Mouse (Mus musculus): Measurements from ENCODE around the gene Trip12.

Trip12 gene

GRCm38 (mm10) chr1:84840018-84840664 lies at the start of gene Trip12:
Gene Trip12, minus strand, starts transcription at chr1:84840516.
- DNase-seq (ENCODE audit: low spot score), result peak; percentile 58

- no peak for DNase-seq (ENCODE audit: low spot score)
Observed at GRCm38 (mm10) chr1:84890005-84890393, 49.7 kb upstream of the Trip12 start.

- no peak for DNase-seq (ENCODE audit: low spot score)
Observed at GRCm38 (mm10) chr1:84889330-84890004, 49.2 kb upstream of the Trip12 start.

- DNase-seq (ENCODE audit: low spot score), result no peak
Observed at GRCm38 (mm10) chr1:84885921-84886320, 45.6 kb upstream of the Trip12 start.

- no peak for DNase-seq (ENCODE audit: low spot score)
Observed at GRCm38 (mm10) chr1:84885174-84885573, 44.9 kb upstream of the Trip12 start.

GRCm38 (mm10) chr1:84883889-84884288 lies 43.6 kb upstream of the Trip12 start:
- no peak for DNase-seq (ENCODE audit: low spot score)

- DNase-seq (ENCODE audit: low spot score), result no peak
Observed at GRCm38 (mm10) chr1:84882937-84883336, 42.6 kb upstream of the Trip12 start.

- no peak for DNase-seq (ENCODE audit: low spot score)
Observed at GRCm38 (mm10) chr1:84882066-84882532, 41.8 kb upstream of the Trip12 start.

GRCm38 (mm10) chr1:84881248-84882065 lies 41.1 kb upstream of the Trip12 start:
- DNase-seq (ENCODE audit: low spot score), result peak; percentile 18

GRCm38 (mm10) chr1:84879571-84880120 lies 39.3 kb upstream of the Trip12 start:
- DNase-seq (ENCODE audit: low spot score), result no peak

GRCm38 (mm10) chr1:84877590-84877989 lies 37.3 kb upstream of the Trip12 start:
- no peak for DNase-seq (ENCODE audit: low spot score)

- DNase-seq (ENCODE audit: low spot score), result no peak
Observed at GRCm38 (mm10) chr1:84872939-84873338, 32.6 kb upstream of the Trip12 start.

GRCm38 (mm10) chr1:84872105-84872504 lies 31.8 kb upstream of the Trip12 start:
- no peak for DNase-seq (ENCODE audit: low spot score)

GRCm38 (mm10) chr1:84871131-84871530 lies 30.8 kb upstream of the Trip12 start:
- no peak for DNase-seq (ENCODE audit: low spot score)

- DNase-seq (ENCODE audit: low spot score), result no peak
Observed at GRCm38 (mm10) chr1:84869498-84869897, 29.2 kb upstream of the Trip12 start.

GRCm38 (mm10) chr1:84868841-84869240 lies 28.5 kb upstream of the Trip12 start:
- no peak for DNase-seq (ENCODE audit: low spot score)

GRCm38 (mm10) chr1:84868311-84868710 lies 28.0 kb upstream of the Trip12 start:
- no peak for DNase-seq (ENCODE audit: low spot score)

GRCm38 (mm10) chr1:84866706-84867230 lies 26.5 kb upstream of the Trip12 start:
- DNase-seq (ENCODE audit: low spot score), result no peak

- no peak for DNase-seq (ENCODE audit: low spot score)
Observed at GRCm38 (mm10) chr1:84866231-84866630, 25.9 kb upstream of the Trip12 start.

GRCm38 (mm10) chr1:84864645-84865044 lies 24.3 kb upstream of the Trip12 start:
- no peak for DNase-seq (ENCODE audit: low spot score)

GRCm38 (mm10) chr1:84861255-84861630 lies 20.9 kb upstream of the Trip12 start:
- no peak for DNase-seq (ENCODE audit: low spot score)
